Mouse (Mus musculus) left cerebral cortex, adult 8-10 months (tissue): ENCODE data around the gene Nrip2. TPM values are rescaled to one million over a fixed set of nuclear protein-coding genes. Genes with fewer than 3 reads are reported as not detected.
A peak's percentile ranks its signal among the peaks of the same experiment; 100 is the strongest.
"Not testable (repeated sequence)": the region's sequence is repeated elsewhere in the genome, so short reads cannot be mapped to it uniquely, and the experiment has no call there.

Source experiments
- DNase-seq, 2 experiments: peaks; one replicate each; pipeline ENCODE4 v3.0.0; 2022; ENCODE audit warnings: low spot score in 2 of 2
- total RNA-seq, 4 experiments: library from RNA; stranded (reverse); gene quantifications; 2 replicates each; pipeline ENCODE4 v1.2.4; 2022

Nrip2 gene
- 10 to 100 TPM; 11.6 to 14.2 (median 11.9) TPM for total RNA-seq

GRCm38 (mm10) chr6:128398996-128399395, at the start of gene Nrip2:
TSS of gene Nrip2 (plus strand) at chr6:128399296.
- no peak for DNase-seq

- DNase-seq, result no peak
These were observed 49.4 kb upstream of the Nrip2 start for GRCm38 (mm10) chr6:128349711-128350110.

- no peak for DNase-seq
These were observed 45.0 kb upstream of the Nrip2 start for GRCm38 (mm10) chr6:128354140-128354539.

- peak; percentile 34 to 46 for DNase-seq
These were observed 43.9 kb upstream of the Nrip2 start for GRCm38 (mm10) chr6:128355201-128355681.

DNA sequence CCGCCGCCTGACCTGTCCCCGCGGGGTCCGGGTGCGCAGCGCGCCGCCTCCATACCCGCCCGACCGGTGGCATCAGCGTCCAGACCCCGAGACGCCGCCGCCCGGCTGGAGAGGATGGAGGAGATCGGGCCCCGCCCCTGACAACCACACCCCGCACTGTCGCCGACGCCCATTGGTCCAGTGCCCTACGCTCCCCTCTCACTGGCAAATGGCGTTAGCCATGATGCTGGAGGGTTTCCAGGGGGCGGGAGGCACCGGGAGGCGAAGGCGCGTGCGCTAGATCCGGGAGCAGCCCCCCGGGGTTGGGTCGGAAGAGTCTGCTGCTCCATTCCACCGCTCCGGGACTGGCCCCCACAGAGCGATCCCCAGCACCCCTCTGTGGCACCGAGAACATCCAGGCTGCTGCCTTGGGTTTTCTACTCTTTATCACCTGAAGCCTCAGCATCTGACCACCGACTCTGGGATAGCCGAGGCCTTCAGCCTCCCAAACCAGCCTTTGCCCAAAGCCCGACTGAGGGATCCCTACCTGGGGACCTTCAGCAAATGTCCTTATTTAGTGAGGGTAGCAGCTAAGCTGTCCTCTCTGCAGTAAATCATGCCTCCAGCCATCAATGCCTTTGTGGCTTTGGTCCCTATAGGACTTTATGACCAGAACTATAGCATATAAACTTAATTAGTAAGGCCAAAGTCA, 43.2 kb upstream of the Nrip2 start, which contains the start of gene Tulp3:
TSS of gene Tulp3 (minus strand) at position 126 of the 691 bp plus-strand sequence.
- DNase-seq, result peak; percentile 90 to 97

DNA sequence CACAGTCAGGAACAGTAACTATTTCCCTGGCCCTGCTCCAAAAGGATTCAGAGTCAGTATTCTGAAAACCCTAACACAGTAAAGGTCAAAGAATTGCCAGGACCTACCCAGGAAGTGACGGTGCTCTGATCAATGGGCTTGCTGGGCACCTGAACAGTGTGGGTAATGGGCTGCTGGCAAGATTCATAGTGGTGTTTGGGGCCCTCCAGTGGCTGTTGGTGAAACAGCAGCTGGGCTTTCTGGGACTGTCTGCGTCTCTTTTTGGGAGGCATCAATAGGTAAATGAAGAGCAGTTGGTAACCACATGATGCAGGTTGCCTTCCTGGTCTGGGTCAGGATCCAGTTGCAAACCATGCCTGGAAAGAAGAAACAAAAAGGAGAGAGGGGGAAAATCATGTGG, 40.1 kb upstream of the Nrip2 start:
- DNase-seq, result peak in 1 of 2 experiments; percentile 76

DNA sequence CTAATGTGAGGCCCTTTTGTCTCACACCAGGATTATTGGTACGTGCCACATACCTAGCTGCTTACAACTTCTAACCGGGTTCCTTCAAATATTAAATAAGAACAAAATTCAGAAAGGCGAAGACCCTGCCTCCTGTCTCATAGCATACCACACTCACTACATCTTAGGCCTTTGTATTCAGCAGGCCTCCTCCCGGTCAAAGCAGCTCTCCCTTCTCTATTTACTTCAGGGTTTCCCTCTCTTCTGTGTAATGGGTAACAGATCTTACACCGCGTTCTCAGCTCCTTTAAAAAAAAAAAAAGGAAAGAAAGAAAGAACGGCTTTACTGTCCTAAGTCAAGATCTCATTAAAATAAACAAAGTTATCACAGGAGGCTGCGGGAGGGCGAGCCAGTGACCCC, 37.2 kb upstream of the Nrip2 start:
- DNase-seq, result no peak

DNA sequence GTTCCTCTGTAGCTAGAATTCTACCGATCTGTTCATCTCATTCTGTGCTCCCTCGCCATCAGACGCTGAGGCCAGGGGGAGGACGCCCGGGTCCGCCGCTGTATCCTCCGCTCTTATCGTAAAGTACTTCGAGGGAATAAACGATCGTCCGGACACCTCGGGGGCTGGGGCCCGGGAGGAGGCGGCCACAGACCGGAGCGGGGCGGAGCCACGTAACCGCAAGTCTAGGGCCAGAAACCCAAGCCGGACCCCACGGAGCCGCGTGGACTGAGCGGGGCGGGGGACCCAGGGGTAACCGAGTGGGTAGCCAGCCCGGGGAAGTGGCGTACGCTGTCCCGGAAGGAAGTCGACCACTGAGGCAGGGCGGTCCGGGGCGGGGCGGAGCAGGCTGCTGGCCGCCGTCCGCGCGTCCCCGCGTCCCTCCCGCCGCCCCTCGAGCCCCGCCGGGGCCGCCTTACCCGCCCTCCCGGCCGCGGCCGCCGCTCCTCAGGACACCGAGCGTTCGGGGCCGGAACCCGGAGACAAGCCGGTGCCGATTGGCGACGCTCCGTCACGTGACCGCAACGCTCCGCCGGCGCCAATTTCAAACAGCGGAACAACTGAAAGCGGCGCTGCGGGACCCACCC, 36.6 kb upstream of the Nrip2 start, which contains the start of the genes Rhno1 and Foxm1:
TSS of gene Rhno1 (minus strand) at position 531 of the 626 bp plus-strand sequence.
TSS of gene Foxm1 (plus strand) at position 587 of the 626 bp plus-strand sequence.
- peak; percentile 67 to 69 for DNase-seq

DNA sequence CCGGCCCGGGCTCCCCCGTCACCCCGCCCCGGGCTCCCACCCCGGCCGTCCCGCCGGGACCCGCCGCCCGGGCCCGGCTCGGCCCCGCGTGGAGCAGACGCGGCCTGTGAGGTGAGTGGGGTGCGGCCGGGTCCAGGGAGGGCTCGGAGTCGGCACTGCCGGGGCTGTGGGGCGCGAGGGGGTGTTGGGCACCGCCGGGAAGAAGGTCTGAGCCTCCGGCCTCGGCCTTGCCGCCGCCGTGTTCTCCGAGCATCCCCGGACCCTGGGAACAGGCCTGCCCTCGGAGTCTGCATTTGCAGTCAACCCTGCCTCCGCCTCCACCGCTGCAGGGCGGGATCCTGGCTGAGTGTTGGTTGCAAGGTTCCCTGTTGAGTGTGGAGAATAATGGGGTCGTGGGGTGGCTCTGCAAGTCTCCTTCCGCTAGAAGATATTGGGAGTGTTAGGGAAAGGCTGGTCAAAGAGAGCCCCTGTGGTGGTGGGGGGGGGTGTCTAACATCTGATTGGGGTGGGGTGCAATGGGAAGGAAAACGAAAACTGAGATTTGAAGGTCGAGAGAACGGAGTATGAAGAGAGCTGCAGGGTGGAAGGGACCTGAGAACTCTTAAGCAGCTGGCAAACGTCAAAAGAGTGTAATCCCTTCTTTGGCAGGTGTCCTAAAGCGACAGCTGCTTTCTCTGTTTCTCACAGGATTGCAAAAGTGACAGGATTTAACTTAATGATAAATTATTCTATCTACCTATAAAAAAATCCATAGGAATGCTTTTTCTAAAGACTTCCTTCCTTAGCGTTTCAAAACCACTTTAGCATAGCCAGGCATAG, 35.9 kb upstream of the Nrip2 start:
- DNase-seq, result no peak

DNA sequence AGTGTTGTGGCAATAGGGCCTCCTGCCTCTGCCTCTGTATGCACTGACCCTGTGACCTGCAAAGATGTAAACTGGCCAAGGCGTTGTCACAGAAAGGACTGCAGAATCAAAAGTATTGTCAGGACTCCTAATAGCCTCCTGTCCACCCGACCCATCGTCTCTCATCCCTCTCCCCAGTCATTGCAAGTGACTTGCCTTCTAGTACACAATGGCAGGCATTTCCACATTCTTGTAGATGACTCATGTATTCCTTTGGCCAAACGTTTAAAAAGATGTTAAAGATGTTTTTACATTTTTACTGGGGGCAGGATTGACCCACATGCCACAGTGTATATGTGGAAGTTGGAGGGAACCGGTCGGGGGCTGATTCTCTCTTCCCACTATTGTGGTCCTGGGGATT, 34.4 kb upstream of the Nrip2 start:
- no peak for DNase-seq

DNA sequence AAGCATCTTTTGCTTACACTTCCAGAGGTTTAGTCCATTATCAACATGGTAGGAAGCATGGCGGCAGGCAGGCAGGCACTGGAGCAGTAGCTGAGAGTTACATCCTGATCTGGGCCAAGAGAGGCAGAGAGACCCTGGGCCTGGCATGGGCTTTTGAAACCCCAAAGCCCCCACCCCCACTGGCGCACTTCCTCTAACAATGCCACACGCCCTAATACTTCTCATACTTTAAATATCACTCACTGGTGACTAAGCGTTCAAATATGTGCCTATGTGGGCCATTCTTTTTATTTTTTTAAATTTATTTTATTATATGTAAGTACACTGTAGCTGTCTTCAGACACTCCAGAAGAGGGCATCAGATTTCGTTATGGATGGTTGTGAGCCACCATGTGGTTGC, 32.6 kb upstream of the Nrip2 start:
- DNase-seq, result no peak

- DNase-seq, result no peak
These were observed 29.1 kb upstream of the Nrip2 start for GRCm38 (mm10) chr6:128370040-128370439.

DNA sequence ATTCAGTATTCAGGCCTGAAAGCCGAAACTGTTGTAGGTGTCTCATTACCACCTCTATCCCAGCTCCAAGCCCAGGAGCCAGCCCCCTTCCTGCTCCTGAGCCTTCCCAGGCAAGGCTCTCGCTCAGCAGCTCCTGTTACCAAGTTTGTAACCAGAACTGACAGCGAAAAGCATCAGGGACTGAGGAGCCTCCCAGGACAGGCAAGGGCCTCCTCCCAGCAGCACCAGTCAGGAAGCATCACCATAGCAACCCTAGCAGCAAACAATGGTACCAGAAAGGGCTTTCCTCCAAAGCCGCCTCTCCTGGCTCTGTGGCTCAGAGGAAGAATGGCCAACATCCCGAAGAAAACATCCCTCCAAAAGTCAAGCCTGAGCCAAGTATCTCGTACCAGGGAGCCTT, 23.9 kb upstream of the Nrip2 start, which contains the start of the genes Tex52 and Gm44596:
TSS of gene Tex52 (plus strand) at position 265 of the 400 bp plus-strand sequence.
TSS of gene Gm44596 (plus strand) at position 312 of the 400 bp plus-strand sequence.
- peak in 1 of 2 experiments; percentile 36 for DNase-seq

DNA sequence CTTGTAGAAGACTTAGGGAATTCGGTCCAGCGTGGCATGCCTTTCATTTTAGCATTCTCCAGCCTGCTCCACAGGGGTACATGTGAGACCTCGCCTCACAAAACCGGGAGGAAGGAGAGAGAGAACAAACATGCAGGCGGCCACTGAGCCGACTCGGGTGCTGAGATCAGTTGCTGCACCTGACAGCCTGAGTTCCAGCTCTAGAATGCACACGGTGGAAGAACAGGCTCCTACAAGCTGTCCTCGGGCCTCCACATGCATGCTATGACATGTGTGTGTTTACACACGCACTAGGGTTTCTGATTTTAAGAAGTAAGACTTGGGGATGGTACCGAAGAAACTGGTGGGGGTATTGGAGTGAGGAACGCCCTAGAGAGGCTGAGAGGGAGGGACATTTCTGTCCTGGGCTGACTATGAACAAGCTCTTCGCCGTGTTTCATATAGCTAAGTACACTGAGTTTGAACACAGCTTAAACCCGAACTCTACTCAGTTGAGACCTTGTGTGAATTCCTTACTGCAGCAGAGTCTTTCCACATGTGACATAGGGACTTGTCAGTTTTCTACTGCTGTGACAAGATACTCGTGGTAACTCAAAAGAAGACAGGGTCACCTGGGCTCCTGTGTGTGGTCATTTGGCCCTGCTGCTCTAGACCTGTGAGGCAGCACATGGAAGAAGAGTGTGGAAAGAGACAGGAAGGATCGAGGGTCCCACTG, 22.6 kb upstream of the Nrip2 start:
- DNase-seq, result no peak

- DNase-seq, result no peak
These were observed 19.5 kb upstream of the Nrip2 start for GRCm38 (mm10) chr6:128379636-128380035.

DNA sequence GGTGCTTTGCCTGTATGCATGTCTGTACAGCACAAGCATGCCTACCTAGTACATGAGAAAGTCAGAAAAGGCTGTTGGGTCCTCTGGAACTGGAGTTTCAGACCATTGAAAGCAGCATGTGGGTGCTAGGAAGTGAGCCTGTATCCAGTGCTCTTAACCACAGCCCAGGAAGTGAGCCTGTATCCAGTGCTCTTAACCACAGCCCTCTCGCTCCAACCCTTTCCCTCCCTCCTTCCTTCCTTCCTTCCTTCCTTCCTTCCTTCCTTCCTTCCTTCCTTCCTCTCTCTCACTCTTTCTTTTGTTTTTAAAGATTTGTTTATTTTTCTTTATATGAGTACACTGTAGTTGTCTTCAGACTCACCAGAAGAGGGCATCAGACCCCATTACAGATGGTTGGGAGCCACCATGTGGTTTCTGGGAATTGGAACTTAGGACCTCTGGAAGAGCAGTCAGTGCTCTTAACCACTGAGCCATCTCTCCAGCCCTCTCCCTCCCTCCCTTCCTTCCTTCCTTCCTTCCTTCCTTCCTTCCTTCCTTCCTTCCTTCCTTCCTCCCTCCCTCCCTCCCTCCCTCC, 18.4 kb upstream of the Nrip2 start:
- DNase-seq, result not testable (repeated sequence)

DNA sequence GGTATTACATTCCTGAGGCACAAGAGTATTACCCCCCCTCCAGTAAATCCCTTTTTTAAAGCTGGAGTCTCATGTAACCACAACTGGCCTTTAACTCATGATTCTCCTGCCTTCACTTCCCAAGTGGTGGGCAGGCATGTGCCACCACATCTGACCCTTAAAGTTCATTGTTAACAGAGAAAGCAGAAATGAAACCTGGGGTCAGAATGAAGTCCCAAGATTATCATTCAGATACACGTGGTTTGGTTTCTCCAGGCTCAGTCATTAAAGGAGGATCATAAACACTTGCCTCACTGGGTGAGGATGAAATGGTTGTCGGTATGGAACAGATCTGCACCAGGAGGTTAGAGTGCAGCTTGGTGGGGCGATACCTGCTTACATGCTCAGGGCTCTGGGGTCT, 17.8 kb upstream of the Nrip2 start:
- no peak for DNase-seq

DNA sequence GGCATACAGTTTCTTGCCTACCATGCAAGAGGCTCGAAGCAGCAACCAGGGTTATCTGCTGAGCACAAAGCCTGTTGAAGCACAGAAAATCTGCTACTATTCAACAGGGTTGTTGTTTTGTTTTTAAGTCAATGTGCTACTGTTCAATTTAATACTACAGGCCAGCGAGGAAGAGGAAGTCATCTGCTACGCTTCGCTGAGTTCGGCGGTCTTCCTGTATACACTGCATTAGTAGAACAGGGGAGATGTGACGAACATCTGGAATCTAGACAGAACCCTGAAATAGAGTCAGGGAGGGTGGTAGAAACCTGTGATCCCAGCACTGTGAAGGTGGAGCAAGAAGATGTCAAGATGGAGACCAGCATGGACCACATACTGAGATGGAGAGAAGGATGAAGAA, 15.3 kb upstream of the Nrip2 start:
- no peak for DNase-seq

GRCm38 (mm10) chr6:128385026-128385425, 14.1 kb upstream of the Nrip2 start:
- DNase-seq, result no peak

DNA sequence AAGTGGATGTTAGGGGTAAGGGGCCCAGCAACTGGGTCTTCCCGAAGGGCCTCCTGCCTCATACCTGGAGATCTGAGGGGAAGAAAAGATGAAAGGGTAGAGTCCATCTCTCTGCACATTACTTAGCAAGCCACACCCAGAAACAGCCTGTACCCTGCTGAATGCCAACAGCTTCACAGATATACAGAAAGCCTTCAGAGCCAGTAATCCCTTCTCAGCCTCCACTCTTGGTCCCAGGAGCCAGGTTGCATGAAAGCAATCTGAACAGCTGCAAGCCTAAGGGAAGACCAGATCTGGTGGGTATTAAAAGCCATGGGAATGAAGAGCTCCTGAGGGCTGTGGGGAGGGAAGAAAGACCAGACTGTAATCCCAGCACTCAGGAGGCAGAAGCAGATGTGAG, 9.9 kb upstream of the Nrip2 start:
- no peak for DNase-seq

DNA sequence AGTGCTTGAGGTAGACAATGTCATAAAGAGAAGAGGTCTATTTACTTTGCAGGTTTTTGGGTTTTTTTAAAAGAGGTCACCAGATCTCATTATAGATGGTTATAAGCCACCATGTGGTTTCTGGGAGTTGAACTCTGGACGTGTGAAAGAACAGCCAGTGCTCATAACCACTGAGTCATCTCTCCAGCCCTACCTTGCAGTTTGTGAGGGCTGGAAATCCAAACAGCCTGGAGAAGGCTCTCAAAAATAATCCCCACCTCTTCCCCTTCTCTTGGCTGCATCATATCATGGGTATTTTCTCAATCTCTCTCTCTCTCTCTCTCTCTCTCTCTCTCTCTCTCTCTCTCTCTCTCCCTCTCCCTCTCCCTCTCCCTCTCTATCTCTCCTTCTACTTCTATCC, 8.4 kb upstream of the Nrip2 start:
- DNase-seq, result no peak
